Comparison of ENCODE assay signal across 13 mouse cellular contexts in the genomic region with DNA sequence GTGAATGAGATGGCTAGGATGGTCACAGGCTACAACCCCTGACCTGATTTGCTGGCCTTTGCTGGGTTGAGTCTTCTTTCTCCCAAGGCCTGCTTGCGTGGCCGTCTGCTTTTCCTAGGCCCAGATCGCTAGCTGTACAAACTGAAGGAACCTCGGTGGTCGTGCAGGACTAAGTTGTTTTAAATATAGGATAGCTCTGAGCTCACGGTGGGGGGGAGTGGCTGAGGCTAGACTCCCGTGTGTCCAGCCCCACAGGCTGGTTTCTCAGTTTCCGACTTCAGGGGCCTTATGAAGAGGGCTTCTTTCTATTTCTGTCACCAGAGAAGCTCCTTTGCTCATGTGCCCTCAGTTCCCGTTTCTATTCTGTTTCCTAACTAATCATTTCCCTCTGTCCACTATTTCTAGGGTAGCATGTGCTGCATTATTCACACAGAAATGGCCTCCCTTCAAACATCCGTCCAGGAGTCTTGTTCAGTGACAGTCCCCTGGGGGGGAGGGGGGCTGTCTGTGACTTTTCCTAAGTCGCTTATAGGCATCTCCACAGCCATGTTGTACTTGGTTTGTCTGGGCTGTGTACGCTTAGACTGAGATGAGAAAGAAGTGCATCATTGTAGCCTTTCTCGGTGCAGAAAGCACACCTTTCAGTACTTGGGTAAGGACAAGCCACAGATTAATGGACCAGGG. TPM values are rescaled to one million over a fixed set of nuclear protein-coding genes. Genes with fewer than 3 reads are reported as not detected.
DNase-seq lines count a peak whose midpoint lies in the region; ATAC-seq and TF ChIP-seq lines count a peak whose summit lies in the region.
"Had no signal": no experiment of that assay in that cellular context is flagged by ENCODE, and none has a peak within 500 bp of the region (broad histone marks: within the 10 kb centered on the region; RNA-seq: fewer than 3 reads in every experiment).

No protein-coding gene starts in this region.

- no peak for ATAC-seq in heart, embryonic 16.5 days (replicated peaks; ENCODE audit: extremely low read depth, insufficient read depth, low FRiP score)
- ATAC-seq in hindbrain, embryonic 16.5 days = no peak; the same call in 1 of the 2 replicates
- no peak for ATAC-seq in stomach, postnatal 0 days (ENCODE audit: low FRiP score, low TSS enrichment)
- ATAC-seq in midbrain, postnatal 0 days (ENCODE audit: low FRiP score) = no peak
- ATAC-seq: forebrain, embryonic 14.5 days had no signal

- H3K9me3 ChIP-seq in heart, embryonic 16.5 days (replicated peaks; ENCODE audit: control insufficient read depth, low read length) = no peaks in the 10 kb centered on the region
- H3K9me3 ChIP-seq in hindbrain, embryonic 16.5 days (ENCODE audit: control insufficient read depth, low read length) = no peaks in the 10 kb centered on the region
- no peaks in the 10 kb centered on the region for H3K9me3 ChIP-seq in stomach, postnatal 0 days (ENCODE audit: control insufficient read depth, low read length)
- no peaks in the 10 kb centered on the region for H3K9me3 ChIP-seq in midbrain, postnatal 0 days (ENCODE audit: low read length)
- H3K9me3 ChIP-seq: midbrain, embryonic 13.5 days had no signal

- H3K4me3 ChIP-seq in heart, embryonic 16.5 days (ENCODE audit: low read length) = no peak overlapping the region
- no peak overlapping the region for H3K4me3 ChIP-seq in thymus, adult 2 months (ENCODE audit: control insufficient read depth, insufficient read depth, low read length)
- no peak overlapping the region for H3K4me3 ChIP-seq in hindbrain, embryonic 16.5 days (ENCODE audit: low read length)
- H3K4me3 ChIP-seq in stomach, postnatal 0 days (ENCODE audit: low read depth, low read length) = no peak overlapping the region
- no peak overlapping the region for H3K4me3 ChIP-seq in midbrain, postnatal 0 days (ENCODE audit: low read depth, low read length)
- H3K4me3 ChIP-seq: midbrain, embryonic 13.5 days had no signal

- 56% methylated on average over 13 of the region's 13 CpGs for WGBS in heart, embryonic 16.5 days
- WGBS in thymus, adult 2 months = 31% methylated on average over 13 of the region's 13 CpGs
- 58% methylated on average over 13 of the region's 13 CpGs for WGBS in hindbrain, embryonic 16.5 days
- WGBS in stomach, postnatal 0 days = 54% methylated on average over 13 of the region's 13 CpGs
- 71% methylated on average over 13 of the region's 13 CpGs for WGBS in midbrain, postnatal 0 days

- no peak for TF ChIP-seq EP300 in stomach, postnatal 0 days (optimal IDR thresholded peaks at IDR 0.05)

- no peak for DNase-seq in heart, postnatal 4 days
- no peak for DNase-seq in thymus, adult 2 months
- DNase-seq in thymus, postnatal 25 days = no peak
- no peak for DNase-seq in stomach, postnatal 0 days (ENCODE audit: low spot score)
- no peak for DNase-seq in midbrain, postnatal 0 days (ENCODE audit: low spot score)
- no peak for DNase-seq in urinary bladder, postnatal 10 days (ENCODE audit: low spot score)
- DNase-seq: cerebellum, adult 11 months; kidney, adult 9 months; lung, adult 18-20 months had no signal

- H3K27ac ChIP-seq in heart, embryonic 16.5 days (ENCODE audit: low read length) = peak overlapping the region; percentile 36; the same call in 1 of the 2 replicates
- peak overlapping the region; percentile 28; the same call in 1 of the 2 replicates for H3K27ac ChIP-seq in thymus, adult 2 months (ENCODE audit: control insufficient read depth, insufficient read depth, low read length)
- H3K27ac ChIP-seq in hindbrain, embryonic 16.5 days (ENCODE audit: low read depth, low read length) = no peak overlapping the region
- 0 out of 2 replicates have a peak overlapping the region, but pooled peaks have one; percentile 2 for H3K27ac ChIP-seq in stomach, postnatal 0 days (replicated peaks)
- no peak overlapping the region for H3K27ac ChIP-seq in midbrain, postnatal 0 days (ENCODE audit: low read depth, low read length)
- H3K27ac ChIP-seq: midbrain, embryonic 13.5 days had no signal

- no peak overlapping the region for H3K9ac ChIP-seq in heart, embryonic 16.5 days (ENCODE audit: low read length)
- H3K9ac ChIP-seq in hindbrain, embryonic 16.5 days (ENCODE audit: low read depth, low read length) = 0 out of 2 replicates have a peak overlapping the region, but pooled peaks have one; percentile 18
- no peak overlapping the region for H3K9ac ChIP-seq in stomach, postnatal 0 days (ENCODE audit: low read length)
- H3K9ac ChIP-seq in midbrain, postnatal 0 days (replicated peaks; ENCODE audit: low read length, poor library complexity, severe bottlenecking) = no peak overlapping the region
- H3K9ac ChIP-seq: midbrain, embryonic 13.5 days had no signal

- no peaks in the 10 kb centered on the region for H3K27me3 ChIP-seq in heart, embryonic 16.5 days (ENCODE audit: control insufficient read depth, insufficient read depth, low read length)
- H3K27me3 ChIP-seq in thymus, adult 2 months (ENCODE audit: control insufficient read depth, insufficient read depth, low read length) = no peaks in the 10 kb centered on the region
- no peaks in the 10 kb centered on the region for H3K27me3 ChIP-seq in hindbrain, embryonic 16.5 days (replicated peaks; ENCODE audit: control insufficient read depth, insufficient read depth, low read length)
- no peaks in the 10 kb centered on the region for H3K27me3 ChIP-seq in stomach, postnatal 0 days (ENCODE audit: control insufficient read depth, insufficient read depth, low read length)
- no peaks in the 10 kb centered on the region for H3K27me3 ChIP-seq in midbrain, postnatal 0 days (ENCODE audit: insufficient read depth, low read length)
- H3K27me3 ChIP-seq: midbrain, embryonic 13.5 days had no signal

- peaks cover 15% of the 10 kb centered on the region for H3K4me1 ChIP-seq in heart, embryonic 16.5 days (ENCODE audit: control insufficient read depth, insufficient read depth, low read length)
- H3K4me1 ChIP-seq in thymus, adult 2 months (replicated peaks; ENCODE audit: control insufficient read depth, insufficient read depth, low read length) = peaks cover 81% of the 10 kb centered on the region
- no peaks in the 10 kb centered on the region for H3K4me1 ChIP-seq in hindbrain, embryonic 16.5 days (ENCODE audit: control insufficient read depth, insufficient read depth, low read depth, low read length)
- no peaks in the 10 kb centered on the region for H3K4me1 ChIP-seq in stomach, postnatal 0 days (replicated peaks; ENCODE audit: control insufficient read depth, insufficient read depth)
- no peaks in the 10 kb centered on the region for H3K4me1 ChIP-seq in midbrain, postnatal 0 days (ENCODE audit: insufficient read depth, low read length)

- H3K4me2 ChIP-seq in heart, embryonic 16.5 days (ENCODE audit: low read depth, low read length) = no peak overlapping the region
- H3K4me2 ChIP-seq in hindbrain, embryonic 16.5 days (ENCODE audit: low read length) = no peak overlapping the region
- no peak overlapping the region for H3K4me2 ChIP-seq in stomach, postnatal 0 days (replicated peaks; ENCODE audit: low read depth)
- no peak overlapping the region for H3K4me2 ChIP-seq in midbrain, postnatal 0 days (ENCODE audit: low read depth, low read length, poor library complexity, severe bottlenecking)
- H3K4me2 ChIP-seq: midbrain, embryonic 13.5 days had no signal

- TF ChIP-seq CTCF in thymus, adult 2 months (IDR thresholded peaks at IDR 0.05; ENCODE audit: borderline replicate concordance, control insufficient read depth, extremely low read depth, insufficient read depth, low read length, poor library complexity) = no peak
- no peak for TF ChIP-seq CTCF in stomach, postnatal 0 days (IDR thresholded peaks at IDR 0.05; ENCODE audit: low read depth)
- TF ChIP-seq CTCF in midbrain, postnatal 0 days (IDR thresholded peaks at IDR 0.05) = no peak

- no peak for TF ChIP-seq POLR2A in thymus, adult 2 months (IDR thresholded peaks at IDR 0.05; ENCODE audit: control insufficient read depth, extremely low read depth, insufficient read depth, low read length, poor library complexity)

- H3K36me3 ChIP-seq in heart, embryonic 16.5 days (ENCODE audit: control insufficient read depth, insufficient read depth) = no peaks in the 10 kb centered on the region
- no peaks in the 10 kb centered on the region for H3K36me3 ChIP-seq in thymus, adult 2 months (ENCODE audit: control insufficient read depth, insufficient read depth, low read length)
- H3K36me3 ChIP-seq in hindbrain, embryonic 16.5 days (ENCODE audit: control insufficient read depth, insufficient read depth, low read length) = no peaks in the 10 kb centered on the region
- no peaks in the 10 kb centered on the region for H3K36me3 ChIP-seq in stomach, postnatal 0 days (ENCODE audit: control insufficient read depth, insufficient read depth, low read length)
- no peaks in the 10 kb centered on the region for H3K36me3 ChIP-seq in midbrain, postnatal 0 days (ENCODE audit: insufficient read depth, low read length)
- H3K36me3 ChIP-seq: midbrain, embryonic 13.5 days had no signal

RNA-seq across cellular contexts. Expression of a gene that starts 22.9 kb away (rescaled TPM):
- 12.4 and 15.2 TPM in 2 replicates for polyA plus RNA-seq in heart, embryonic 16.5 days (2015; fragmentation: Nextera tagmentation; extraction: Ambion mirVana)
- 10 to 100 TPM; 22.6 to 23.1 TPM for total RNA-seq in heart, postnatal 4 days (2021)
- polyA plus RNA-seq in thymus, adult 2 months (2012; rRNA removed) = 43.1 and 45.5 TPM in 2 replicates
- 6.4 and 6.9 TPM in 2 replicates for polyA plus RNA-seq in hindbrain, embryonic 16.5 days (2015; fragmentation: Nextera tagmentation; extraction: Ambion mirVana)
- 22.3 and 24.8 TPM in 2 replicates for polyA plus RNA-seq in stomach, postnatal 0 days (2015; fragmentation: Nextera tagmentation; extraction: Ambion mirVana)
- total RNA-seq in midbrain, postnatal 0 days (2014; rRNA removed) = 16.2 and 20.0 TPM in 2 replicates
- polyA plus RNA-seq in midbrain, postnatal 0 days (2015; fragmentation: Nextera tagmentation; extraction: Ambion mirVana) = 6.9 and 9.9 TPM in 2 replicates

Comparison
In these comparisons a context has a peak if more than half of its experiments do, and no peak if none do; other contexts are left out.
1. H3K27ac ChIP-seq: peak in heart, embryonic 16.5 days (single experiment), thymus, adult 2 months (single experiment) and stomach, postnatal 0 days (single experiment); none in hindbrain, embryonic 16.5 days (single experiment) and midbrain, postnatal 0 days (single experiment).